In the genomic region with DNA sequence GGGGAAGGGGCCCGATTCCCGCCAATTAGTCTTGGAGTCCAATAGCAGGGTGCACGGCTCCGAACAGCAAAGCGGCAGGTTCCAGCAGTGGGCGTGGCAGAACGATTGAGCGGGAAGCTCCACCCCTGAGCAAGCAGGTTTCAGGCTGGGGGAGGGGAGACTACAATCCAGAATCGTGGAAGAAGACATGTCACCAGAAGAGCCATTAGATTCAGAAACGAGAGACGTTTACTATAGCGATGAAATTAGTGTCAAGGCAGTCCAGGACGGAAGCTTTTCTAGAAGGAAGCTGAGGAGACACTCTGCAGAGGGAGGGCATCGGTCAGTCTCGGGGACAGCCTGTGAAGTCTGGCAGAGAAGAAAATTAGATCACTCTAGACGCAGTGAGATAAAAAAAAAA, we compare ENCODE assay signal across 9 mouse cellular contexts. TPM values are rescaled to one million over a fixed set of nuclear protein-coding genes. Genes with fewer than 3 reads are reported as not detected.
DNase-seq lines count a peak whose midpoint lies in the region; ATAC-seq lines count a peak whose summit lies in the region.
"Not testable (repeated sequence)": the region's sequence is repeated elsewhere in the genome, so short reads cannot be mapped to it uniquely, and the experiment has no call there.
"Had no signal": no experiment of that assay in that cellular context is flagged by ENCODE, and none has a peak within 500 bp of the region (broad histone marks: within the 10 kb centered on the region; RNA-seq: fewer than 3 reads in every experiment).

No protein-coding gene starts in this region.

- not testable (repeated sequence) for H3K36me3 ChIP-seq in embryonic facial prominence, embryonic 10.5 days (replicated peaks); hindbrain, embryonic 15.5 days; limb, embryonic 15.5 days

- H3K4me2 ChIP-seq in hindbrain, embryonic 15.5 days = peak overlapping the region; percentile 61
- H3K4me2 ChIP-seq in limb, embryonic 15.5 days = peak overlapping the region; percentile 48

- 0 out of 2 replicates have a peak, but pooled peaks cover 12% of the 10 kb centered on the region for H3K27me3 ChIP-seq in embryonic facial prominence, embryonic 10.5 days (replicated peaks; ENCODE audit: low read depth, poor library complexity, severe bottlenecking)
- H3K27me3 ChIP-seq in hindbrain, embryonic 15.5 days = not testable (repeated sequence)
- peaks cover 23% of the 10 kb centered on the region for H3K27me3 ChIP-seq in limb, embryonic 15.5 days

- 4% methylated on average over 16 of the region's 16 CpGs for WGBS in embryonic facial prominence, embryonic 10.5 days
- 3% methylated on average over 16 of the region's 16 CpGs for WGBS in hindbrain, embryonic 15.5 days
- 2% methylated on average over 16 of the region's 16 CpGs for WGBS in limb, embryonic 15.5 days

- H3K4me1 ChIP-seq in embryonic facial prominence, embryonic 10.5 days = peaks cover 10% of the 10 kb centered on the region
- H3K4me1 ChIP-seq in hindbrain, embryonic 15.5 days (replicated peaks) = peaks cover 11% of the 10 kb centered on the region
- not testable (repeated sequence) for H3K4me1 ChIP-seq in limb, embryonic 15.5 days

- H3K4me3 ChIP-seq in embryonic facial prominence, embryonic 10.5 days = peak overlapping the region; percentile 52
- H3K4me3 ChIP-seq in hindbrain, embryonic 15.5 days = peak overlapping the region; percentile 36
- H3K4me3 ChIP-seq in limb, embryonic 15.5 days = peak overlapping the region; percentile 25

- peak; percentile 65 for DNase-seq in R1 (ENCODE audit: low read depth, low spot score)
- peak; percentile 34 for DNase-seq in embryonic facial prominence, embryonic 10.5 days (ENCODE audit: low spot score)
- peak; percentile 15 for DNase-seq in kidney, postnatal 14 days
- DNase-seq in lung, postnatal 36 days = peak; percentile 20
- peak; percentile 44 for DNase-seq in retina, embryonic 14.5 days (ENCODE audit: low spot score)

- not testable (repeated sequence) for H3K27ac ChIP-seq in embryonic facial prominence, embryonic 10.5 days (replicated peaks); hindbrain, embryonic 15.5 days (replicated peaks); limb, embryonic 15.5 days

- ATAC-seq in frontal cortex, adult (ENCODE audit: low TSS enrichment) = peak; percentile 13; the same call in 1 of the 2 replicates
- ATAC-seq in hindbrain, embryonic 15.5 days (ENCODE audit: low FRiP score, low read depth); limb, embryonic 15.5 days (ENCODE audit: insufficient number of reproducible peaks, low FRiP score, low TSS enrichment, low read depth): not testable (repeated sequence)

- peak overlapping the region; percentile 23 for H3K9ac ChIP-seq in hindbrain, embryonic 15.5 days
- not testable (repeated sequence) for H3K9ac ChIP-seq in limb, embryonic 15.5 days

- H3K9me3 ChIP-seq in embryonic facial prominence, embryonic 10.5 days; hindbrain, embryonic 15.5 days; limb, embryonic 15.5 days: not testable (repeated sequence)

RNA-seq across cellular contexts. Expression of a gene that starts 7.8 kb away (rescaled TPM):
- not detected in 2 replicates for polyA plus RNA-seq in embryonic facial prominence, embryonic 10.5 days (2016; fragmentation: Nextera tagmentation; extraction: Ambion mirVana)
- not detected in 2 replicates for polyA plus RNA-seq in hindbrain, embryonic 15.5 days (2015; fragmentation: Nextera tagmentation; extraction: Ambion mirVana)
- not detected in 2 replicates for polyA plus RNA-seq in limb, embryonic 15.5 days (2015; fragmentation: Nextera tagmentation; extraction: Ambion mirVana)
- polyA plus RNA-seq: inflammation-experienced regulatory T-cells, adult 6 months had no signal

RNA-seq across cellular contexts. Expression of a gene that starts 32.9 kb away (rescaled TPM):
- 11.1 and 12.2 TPM in 2 replicates for polyA plus RNA-seq in embryonic facial prominence, embryonic 10.5 days (2016; fragmentation: Nextera tagmentation; extraction: Ambion mirVana)
- polyA plus RNA-seq in hindbrain, embryonic 15.5 days (2015; fragmentation: Nextera tagmentation; extraction: Ambion mirVana) = 3.3 and 3.8 TPM in 2 replicates
- 4.8 and 5.0 TPM in 2 replicates for polyA plus RNA-seq in limb, embryonic 15.5 days (2015; fragmentation: Nextera tagmentation; extraction: Ambion mirVana)

Comparison
In these comparisons a context has a peak if more than half of its experiments do, and no peak if none do; other contexts are left out.
1. DNase-seq: peak in every context shown above with its lines; median percentile 65 in R1; 44 in retina, embryonic 14.5 days; 34 in embryonic facial prominence, embryonic 10.5 days; 20 in lung, postnatal 36 days; 15 in kidney, postnatal 14 days.